Mouse (Mus musculus) MEL (cell line): ENCODE results near the gene Pcif1. TPM values are rescaled to one million over a fixed set of nuclear protein-coding genes. Genes with fewer than 3 reads are reported as not detected.

Experiments
- DNase-seq: peaks from one replicate; pipeline ENCODE4 v3.0.0; 2011; ENCODE audit warnings: low read depth, low spot score
- H3K27ac ChIP-seq: 2 replicates; pipeline ENCODE4 v1.5.1; 2012; ENCODE audit warnings: low read depth, mild to moderate bottlenecking, control low read depth, low read length, moderate library complexity; ENCODE audit not compliant: control insufficient read depth
- H3K27me3 ChIP-seq, 2 experiments: fragments of 150-350 bp in 1 of 2; sonication (generic) in 1 of 2; 2 replicates each; pipeline ENCODE4 v1.6.1; 2012; ENCODE audit warnings: low read length in 2 of 2, mild to moderate bottlenecking in 2 of 2, improper control_type of control experiment in 1 of 2, moderate library complexity in 1 of 2; ENCODE audit not compliant: insufficient read depth in 2 of 2, control insufficient read depth in 1 of 2
- H3K36me3 ChIP-seq, 2 experiments: 2 replicates each; pipeline ENCODE4 v1.6.1; 2012 to 2014; ENCODE audit warnings: low read length in 2 of 2, improper control_type of control experiment in 1 of 2, inconsistent platforms in 1 of 2, mild to moderate bottlenecking in 1 of 2; ENCODE audit not compliant: insufficient read depth in 2 of 2, control insufficient read depth in 1 of 2
- H3K4me1 ChIP-seq, 2 experiments: fragments of 150-350 bp in 1 of 2; sonication (generic) in 1 of 2; 2 replicates each; pipeline ENCODE4 v1.6.1; 2012; ENCODE audit warnings: low read length in 2 of 2, improper control_type of control experiment in 1 of 2, mild to moderate bottlenecking in 1 of 2; ENCODE audit not compliant: insufficient read depth in 2 of 2, control insufficient read depth in 1 of 2
- H3K4me3 ChIP-seq, 2 experiments: fragments of 150-350 bp in 1 of 2; sonication (generic) in 1 of 2; 2 replicates each; pipeline ENCODE4 v1.5.1; 2012; ENCODE audit warnings: low read depth in 2 of 2, low read length in 2 of 2, mild to moderate bottlenecking in 2 of 2, moderate library complexity in 2 of 2, control low read depth in 1 of 2, improper control_type of control experiment in 1 of 2; ENCODE audit not compliant: control insufficient read depth in 1 of 2, insufficient read depth in 1 of 2
- H3K79me2 ChIP-seq: 2 replicates; pipeline ENCODE4 v1.6.1; 2012; ENCODE audit warnings: mild to moderate bottlenecking, low read length, moderate library complexity; ENCODE audit not compliant: control insufficient read depth, poor library complexity, insufficient read depth
- H3K9ac ChIP-seq: 2 replicates; pipeline ENCODE4 v1.6.1; 2012; ENCODE audit warnings: low read depth, mild to moderate bottlenecking, control low read depth, low read length, moderate library complexity; ENCODE audit not compliant: control insufficient read depth, poor library complexity, severe bottlenecking
- H3K9me3 ChIP-seq: fragments of 150-350 bp; sonication (generic); replicated peaks from 2 replicates; pipeline ENCODE4 v1.6.1; 2012; ENCODE audit warnings: mild to moderate bottlenecking, low read length, improper control_type of control experiment, moderate library complexity; ENCODE audit not compliant: insufficient read depth
- BHLHE40 ChIP-seq: IDR thresholded peaks from 2 replicates; pipeline ENCODE4 v1.6.1; 2012; ENCODE audit warnings: low read depth, mild to moderate bottlenecking, inconsistent platforms, low read length, improper control_type of control experiment, borderline replicate concordance
- CHD1 ChIP-seq: IDR thresholded peaks from 2 replicates; pipeline ENCODE4 v1.6.1; 2012; ENCODE audit warnings: low read depth, mild to moderate bottlenecking, inconsistent platforms, low read length, improper control_type of control experiment
- CHD2 ChIP-seq: IDR thresholded peaks from 2 replicates; pipeline ENCODE4 v1.6.1; 2011; ENCODE audit warnings: low read length, improper control_type of control experiment
- CTCF ChIP-seq, 3 experiments: IDR thresholded peaks in 2 of 3; conservative IDR thresholded peaks in 1 of 3; 2 replicates each; pipeline ENCODE4 v1.5.1; 2011 to 2012; ENCODE audit warnings: low read length in 3 of 3, low read depth in 2 of 3, mild to moderate bottlenecking in 2 of 3, improper control_type of control experiment in 1 of 3, inconsistent platforms in 1 of 3, mixed read lengths in 1 of 3, moderate library complexity in 1 of 3; ENCODE audit not compliant: control insufficient read depth in 1 of 3, insufficient read depth in 1 of 3, poor library complexity in 1 of 3, severe bottlenecking in 1 of 3
- E2F4 ChIP-seq: IDR thresholded peaks from 2 replicates; pipeline ENCODE4 v1.6.1; 2011; ENCODE audit warnings: low read depth, low read length, improper control_type of control experiment, borderline replicate concordance
- ELF1 ChIP-seq: IDR thresholded peaks from 2 replicates; pipeline ENCODE4 v1.6.1; 2014; ENCODE audit warnings: low read depth, mild to moderate bottlenecking, inconsistent platforms, low read length, improper control_type of control experiment, moderate library complexity
- GABPA ChIP-seq: IDR thresholded peaks from 2 replicates; pipeline ENCODE4 v1.6.1; 2012; ENCODE audit warnings: low read depth, mild to moderate bottlenecking, inconsistent platforms, low read length, improper control_type of control experiment, moderate library complexity
- GATA1 ChIP-seq: IDR thresholded peaks from 2 replicates; pipeline ENCODE4 v1.6.1; 2011; ENCODE audit warnings: low read depth, low read length, improper control_type of control experiment
- HCFC1 ChIP-seq: IDR thresholded peaks from 2 replicates; pipeline ENCODE4 v1.6.1; 2012; ENCODE audit warnings: low read depth, mild to moderate bottlenecking, inconsistent platforms, low read length, improper control_type of control experiment, moderate library complexity
- KAT2A ChIP-seq: conservative IDR thresholded peaks from 2 replicates; pipeline ENCODE4 v1.6.1; 2012; ENCODE audit warnings: low read depth, low read length, improper control_type of control experiment, inconsistent platforms
- MAZ ChIP-seq: IDR thresholded peaks from 2 replicates; pipeline ENCODE4 v1.6.1; 2012; ENCODE audit warnings: low read depth, mild to moderate bottlenecking, inconsistent platforms, low read length, improper control_type of control experiment
- MYC ChIP-seq: IDR thresholded peaks from 2 replicates; pipeline ENCODE4 v1.6.1; 2011; ENCODE audit warnings: low read depth, mild to moderate bottlenecking, low read length, improper control_type of control experiment, moderate library complexity
- POLR2A ChIP-seq, 2 experiments: IDR thresholded peaks; 2 replicates each; pipeline ENCODE4 v1.6.1; 2011 to 2012; ENCODE audit warnings: low read length in 2 of 2, mild to moderate bottlenecking in 2 of 2, control low read depth in 1 of 2, improper control_type of control experiment in 1 of 2, low read depth in 1 of 2, moderate library complexity in 1 of 2; ENCODE audit not compliant: control insufficient read depth in 1 of 2, insufficient read depth in 1 of 2, poor library complexity in 1 of 2
- POLR2AphosphoS2 ChIP-seq: IDR thresholded peaks from 2 replicates; pipeline ENCODE4 v1.6.1; 2011; ENCODE audit warnings: low read length, improper control_type of control experiment
- POLR2AphosphoS5 ChIP-seq: IDR thresholded peaks from 2 replicates; pipeline ENCODE4 v1.6.1; 2012; ENCODE audit warnings: low read depth, borderline replicate concordance, mild to moderate bottlenecking, inconsistent platforms, low read length, moderate library complexity, mixed read lengths
- SIN3A ChIP-seq: IDR thresholded peaks from 2 replicates; pipeline ENCODE4 v1.6.1; 2012; ENCODE audit warnings: low read length, improper control_type of control experiment, inconsistent platforms
- TAL1 ChIP-seq: IDR thresholded peaks from 2 replicates; pipeline ENCODE4 v1.6.1; 2012; ENCODE audit warnings: mild to moderate bottlenecking, inconsistent platforms, low read length, moderate library complexity, mixed read lengths
- TBP ChIP-seq: IDR thresholded peaks from 2 replicates; pipeline ENCODE4 v1.8.0; 2011; ENCODE audit warnings: low read depth, low read length, improper control_type of control experiment
- TCF12 ChIP-seq: IDR thresholded peaks from 2 replicates; pipeline ENCODE4 v1.6.1; 2014; ENCODE audit warnings: low read depth, mild to moderate bottlenecking, inconsistent platforms, low read length, improper control_type of control experiment, moderate library complexity
- USF1 ChIP-seq: IDR thresholded peaks from 2 replicates; pipeline ENCODE4 v1.6.1; 2014; ENCODE audit warnings: low read depth, mild to moderate bottlenecking, inconsistent platforms, low read length, improper control_type of control experiment, moderate library complexity
- ZMIZ1 ChIP-seq: IDR thresholded peaks from 2 replicates; pipeline ENCODE4 v1.6.1; 2012; ENCODE audit warnings: low read depth, mild to moderate bottlenecking, inconsistent platforms, low read length, improper control_type of control experiment, moderate library complexity
- polyA plus RNA-seq, 2 experiments: library from polyadenylated mRNA; stranded (reverse) in 1 of 2; unstranded in 1 of 2; fragments of >175 nt in 1 of 2; fragments of >200 nt in 1 of 2; gene quantifications; 2 replicates each; pipeline versions ENCODE4 v1.2.1 to v1.2.4; 2012; ENCODE audit warnings: low replicate concordance in 2 of 2, low read depth in 1 of 2; ENCODE audit not compliant: insufficient read length in 2 of 2, insufficient read depth in 1 of 2, missing spikeins in 1 of 2
- total RNA-seq: library from RNA; depleted of rRNA; stranded (reverse); fragments of 300-350 nt; gene quantifications from 2 replicates; pipeline ENCODE4 v1.2.3, GENCODE M21; 2012

Pcif1 gene
- total and polyA plus RNA-seq, 3 experiments = 46.8 to 118 TPM; not detected in 1

DNA sequence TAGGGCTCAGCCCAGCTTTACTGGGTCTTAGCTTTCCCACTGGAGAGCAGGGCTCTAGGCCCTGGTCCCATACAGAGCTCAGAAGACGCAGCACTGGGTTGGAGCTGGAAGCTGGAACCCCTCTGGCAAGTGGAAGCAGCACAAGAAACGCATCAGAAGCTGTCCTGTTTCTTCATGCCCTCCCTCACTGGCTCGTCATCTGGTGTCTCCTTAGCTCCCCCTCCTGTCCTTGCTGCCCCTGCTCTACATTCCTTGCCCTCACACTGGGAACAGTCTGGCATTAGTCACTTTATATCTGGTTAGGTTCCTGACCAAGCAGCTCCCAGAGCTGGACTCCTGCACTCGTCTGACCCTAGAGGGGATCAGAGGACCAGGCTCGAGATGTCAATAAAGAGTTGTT lies 14.9 kb downstream of the Pcif1 start:
- Histone ChIP-seq H3K27ac (no peak overlapping the region), H3K4me1 (no peaks in the 10 kb centered on the region)
- TF ChIP-seq POLR2A (IDR thresholded peaks at IDR 0.05; ENCODE audit: control insufficient read depth in 1 of 2, insufficient read depth in 1 of 2, low read depth in 1 of 2, low read length in 2 of 2, poor library complexity in 1 of 2) (no peak), POLR2AphosphoS5 (no peak), CTCF (IDR thresholded peaks at IDR 0.05 in 2 of 3, conservative IDR thresholded peaks at IDR 0.05 in 1 of 3; ENCODE audit: control insufficient read depth in 1 of 3, insufficient read depth in 1 of 3, low read depth in 2 of 3, low read length in 3 of 3, poor library complexity in 1 of 3, severe bottlenecking in 1 of 3) (no peak; a peak in 1 of 6 replicates), SIN3A (no peak), USF1 (no peak), HCFC1 (no peak), BHLHE40 (no peak), TBP (no peak), CHD2 (no peak), TCF12 (no peak), GATA1 (no peak)
- TF ChIP-seq, all 39 proteins: peak for 0
- H3K27me3 ChIP-seq = no peaks in the 10 kb centered on the region
- DNase-seq = no peak
- H3K9ac ChIP-seq = no peak overlapping the region
- no peaks in the 10 kb centered on the region for H3K9me3 ChIP-seq
- H3K36me3 ChIP-seq = peaks cover 0 to 2% of the 10 kb centered on the region in 2 experiments; a peak in 1 of 4 replicates
- H3K4me3 ChIP-seq = no peak overlapping the region
- H3K79me2 ChIP-seq = no peaks in the 10 kb centered on the region

DNA sequence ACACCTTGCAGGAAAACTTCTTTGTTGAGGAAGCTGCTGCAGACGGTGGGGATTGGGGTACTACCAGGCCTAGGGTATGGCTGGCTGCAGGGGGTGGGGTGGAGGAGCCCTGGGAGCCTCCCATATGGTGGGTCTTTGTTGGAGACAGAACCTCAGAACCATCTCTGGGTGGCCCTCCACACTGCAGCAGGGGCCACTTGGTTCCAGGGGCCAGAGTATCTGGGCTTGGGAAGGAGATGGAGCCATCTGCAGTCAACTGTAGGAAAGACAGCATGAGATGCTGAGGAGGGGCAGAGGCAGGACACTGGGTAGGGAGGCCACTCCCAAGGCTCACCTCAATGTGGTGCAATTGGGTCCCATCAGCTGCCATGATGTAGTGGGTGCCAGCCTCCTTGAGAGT lies 15.5 kb downstream of the Pcif1 start:
- TF ChIP-seq KAT2A (no peak), POLR2AphosphoS2 (no peak; the same call in 1 of the 2 replicates), CTCF (IDR thresholded peaks at IDR 0.05 in 2 of 3, conservative IDR thresholded peaks at IDR 0.05 in 1 of 3; ENCODE audit: control insufficient read depth in 1 of 3, insufficient read depth in 1 of 3, low read depth in 2 of 3, low read length in 3 of 3, poor library complexity in 1 of 3, severe bottlenecking in 1 of 3) (no peak; a peak in 1 of 6 replicates), ELF1 (no peak), MAZ (no peak), GABPA (no peak)
- TF ChIP-seq, all 39 proteins: peak for 0
- Histone ChIP-seq H3K27me3 (no peaks in the 10 kb centered on the region), H3K4me1 (no peaks in the 10 kb centered on the region), H3K36me3 (peaks cover 0 to 3% of the 10 kb centered on the region in 2 experiments; a peak in 1 of 4 replicates), H3K4me3 (no peak overlapping the region), H3K9me3 (no peaks in the 10 kb centered on the region), H3K9ac (no peak overlapping the region), H3K79me2 (no peaks in the 10 kb centered on the region), H3K27ac (no peak overlapping the region)
- DNase-seq = no peak

- TF ChIP-seq TBP = no peak
- TF ChIP-seq CHD2 = no peak
- no peak for TF ChIP-seq POLR2AphosphoS5
- no peak for TF ChIP-seq TAL1
- no peak for TF ChIP-seq E2F4
- TF ChIP-seq ZMIZ1 = no peak
- no peak for TF ChIP-seq CHD1
- no peak for TF ChIP-seq MYC
- DNase-seq = no peak
Measured at GRCm38 (mm10) chr2:164895885-164896284, 16.8 kb downstream of the Pcif1 start.

More at GRCm38 (mm10) chr2:164895885-164896284, 16.8 kb downstream of the Pcif1 start:
- H3K36me3 ChIP-seq = peaks cover 0 to 3% of the 10 kb centered on the region in 2 experiments; a peak in 1 of 4 replicates
- H3K27ac ChIP-seq = no peak overlapping the region
- H3K79me2 ChIP-seq = no peaks in the 10 kb centered on the region
- H3K4me1 ChIP-seq = no peaks in the 10 kb centered on the region
- no peak overlapping the region for H3K9ac ChIP-seq
- no peak overlapping the region for H3K4me3 ChIP-seq
- H3K27me3 ChIP-seq = no peaks in the 10 kb centered on the region
- H3K9me3 ChIP-seq = no peaks in the 10 kb centered on the region
